Mouse (Mus musculus) CH12.LX (cell line): ENCODE measurements around the gene Ikzf3. TPM values are rescaled to one million over a fixed set of nuclear protein-coding genes. Genes with fewer than 3 reads are reported as not detected.

ENCODE experiments used
- DNase-seq: peaks from one replicate; pipeline ENCODE4 v3.0.0-alpha.2; 2013; ENCODE audit errors: extremely low read depth
- H3K27ac ChIP-seq: 2 replicates; pipeline ENCODE4 v1.5.1; 2012; ENCODE audit warnings: low read depth, mild to moderate bottlenecking, control low read depth, moderate library complexity; ENCODE audit not compliant: insufficient read depth
- H3K27me3 ChIP-seq: replicated peaks from 2 replicates; pipeline ENCODE3; 2012; ENCODE audit warnings: inconsistent platforms
- H3K36me3 ChIP-seq, 2 experiments: replicated peaks in 1 of 2; 2 replicates each; pipeline versions ENCODE3 to v1.6.1; 2012; ENCODE audit warnings: inconsistent platforms in 1 of 2, low read length in 1 of 2, mild to moderate bottlenecking in 1 of 2, mixed read lengths in 1 of 2, moderate library complexity in 1 of 2; ENCODE audit not compliant: control insufficient read depth in 1 of 2, insufficient read depth in 1 of 2
- H3K4me1 ChIP-seq, 2 experiments: 2 replicates each; pipeline ENCODE4 v1.6.1; 2012; ENCODE audit warnings: inconsistent platforms in 1 of 2, moderate library complexity in 1 of 2; ENCODE audit not compliant: insufficient read depth in 2 of 2, control insufficient read depth in 1 of 2
- H3K4me2 ChIP-seq: 2 replicates; pipeline ENCODE4 v1.6.1; 2012; ENCODE audit warnings: low read depth, mild to moderate bottlenecking, control low read depth; ENCODE audit not compliant: poor library complexity, insufficient read depth, severe bottlenecking
- H3K4me3 ChIP-seq, 3 experiments: fragments of 150-350 bp in 1 of 3; sonication (generic) in 1 of 3; replicated peaks in 1 of 3; 2 replicates each; pipeline versions ENCODE3 to v1.5.1; 2011 to 2012; ENCODE audit warnings: low read depth in 2 of 3, low read length in 2 of 3, mild to moderate bottlenecking in 2 of 3, moderate library complexity in 2 of 3, control low read depth in 1 of 3, improper control_type of control experiment in 1 of 3, inconsistent platforms in 1 of 3, mixed read lengths in 1 of 3; ENCODE audit not compliant: poor library complexity in 1 of 3
- H3K79me2 ChIP-seq: replicated peaks from 2 replicates; pipeline ENCODE4 v1.6.1; 2012; ENCODE audit warnings: mild to moderate bottlenecking, moderate library complexity; ENCODE audit not compliant: control insufficient read depth, poor library complexity, insufficient read depth, severe bottlenecking; ENCODE audit errors: extremely low read depth
- H3K9ac ChIP-seq: 2 replicates; pipeline ENCODE4 v1.6.1; 2012; ENCODE audit warnings: low read depth, mild to moderate bottlenecking, control low read depth, moderate library complexity; ENCODE audit not compliant: insufficient read depth
- H3K9me3 ChIP-seq: replicated peaks from 2 replicates; pipeline ENCODE3; 2012; ENCODE audit warnings: low read length, inconsistent platforms, mixed read lengths
- CHD1 ChIP-seq: IDR thresholded peaks from 2 replicates; pipeline ENCODE4 v1.6.1; 2012; ENCODE audit warnings: low read depth, low read length, improper control_type of control experiment, inconsistent platforms
- ELF1 ChIP-seq: IDR thresholded peaks from 2 replicates; pipeline ENCODE4 v1.6.1; 2014; ENCODE audit warnings: low read depth, mild to moderate bottlenecking, inconsistent platforms, low read length, improper control_type of control experiment
- EP300 ChIP-seq: IDR thresholded peaks from 2 replicates; pipeline ENCODE4 v1.6.1; 2011; ENCODE audit warnings: low read length, improper control_type of control experiment
- HCFC1 ChIP-seq: IDR thresholded peaks from 2 replicates; pipeline ENCODE4 v1.6.1; 2012; ENCODE audit warnings: low read depth, mild to moderate bottlenecking, inconsistent platforms, low read length, improper control_type of control experiment
- KAT2A ChIP-seq: IDR thresholded peaks from 2 replicates; pipeline ENCODE4 v1.6.1; 2012; ENCODE audit warnings: low read length, improper control_type of control experiment, inconsistent platforms; ENCODE audit not compliant: insufficient replicate concordance
- MAFK ChIP-seq: IDR thresholded peaks from 2 replicates; pipeline ENCODE4 v1.6.1; 2011; ENCODE audit warnings: low read length, improper control_type of control experiment; ENCODE audit not compliant: insufficient replicate concordance
- MAX ChIP-seq: IDR thresholded peaks from 2 replicates; pipeline ENCODE4 v1.6.1; 2011; ENCODE audit warnings: low read length, improper control_type of control experiment
- MYC ChIP-seq: IDR thresholded peaks from 2 replicates; pipeline ENCODE4 v1.6.1; 2011; ENCODE audit warnings: low read depth, mild to moderate bottlenecking, improper control_type of control experiment, low read length
- NELFE ChIP-seq: IDR thresholded peaks from 2 replicates; pipeline ENCODE4 v1.6.1; 2011; ENCODE audit warnings: low read depth, low read length, improper control_type of control experiment
- RAD21 ChIP-seq: IDR thresholded peaks from 2 replicates; pipeline ENCODE4 v1.6.1; 2011; ENCODE audit warnings: low read depth, mild to moderate bottlenecking, low read length, improper control_type of control experiment, moderate library complexity
- RCOR1 ChIP-seq: conservative IDR thresholded peaks from 2 replicates; pipeline ENCODE4 v1.6.1; 2012; ENCODE audit warnings: low read depth, mild to moderate bottlenecking, inconsistent platforms, low read length, improper control_type of control experiment
- SIN3A ChIP-seq: IDR thresholded peaks from 2 replicates; pipeline ENCODE4 v1.6.1; 2012; ENCODE audit warnings: low read length, improper control_type of control experiment, inconsistent platforms
- UBTF ChIP-seq: IDR thresholded peaks from 2 replicates; pipeline ENCODE4 v1.6.1; 2012; ENCODE audit warnings: low read depth, mild to moderate bottlenecking, inconsistent platforms, low read length, improper control_type of control experiment, moderate library complexity
- USF2 ChIP-seq: conservative IDR thresholded peaks from 2 replicates; pipeline ENCODE4 v1.6.1; 2011; ENCODE audit warnings: low read depth, low read length, improper control_type of control experiment
- ZC3H11A ChIP-seq: IDR thresholded peaks from 2 replicates; pipeline ENCODE4 v1.6.1; 2012; ENCODE audit warnings: low read depth, mild to moderate bottlenecking, inconsistent platforms, low read length, improper control_type of control experiment
- ZKSCAN1 ChIP-seq: IDR thresholded peaks from 2 replicates; pipeline ENCODE4 v1.6.1; 2012; ENCODE audit warnings: low read depth, inconsistent platforms, low read length, improper control_type of control experiment, borderline replicate concordance
- ZMIZ1 ChIP-seq: IDR thresholded peaks from 2 replicates; pipeline ENCODE4 v1.6.1; 2012; ENCODE audit warnings: low read depth, mild to moderate bottlenecking, inconsistent platforms, low read length, improper control_type of control experiment
- dilution Hi-C: fragments of 300-500 bp; cut with MboI; formaldehyde crosslinking; loops from 2 replicates; pipeline ENCODE4 v1.14.3; 2020; ENCODE audit warnings: low sequenced_read_pairs; ENCODE audit not compliant: extremely low pct_unique_long_range_greater_than_20kb, extremely low pct_ligation_motif_present
- in situ Hi-C: fragments of 300-500 bp; cut with MboI; formaldehyde crosslinking; loops from 3 replicates; pipeline ENCODE4 v1.14.3; 2019; ENCODE audit warnings: low sequenced_read_pairs, low pct_ligation_motif_present, low pct_unique_long_range_greater_than_20kb, mixed read lengths
- polyA plus RNA-seq: library from polyadenylated mRNA; unstranded; fragments of >175 nt; gene quantifications from 2 replicates; pipeline ENCODE4 v1.2.1, GENCODE M21; 2012; ENCODE audit warnings: low read depth; ENCODE audit not compliant: insufficient read length
- total RNA-seq, 2 experiments: library from RNA; depleted of rRNA; stranded (reverse); fragments of 300-350 nt in 1 of 2; fragments of >200 nt in 1 of 2; gene quantifications; 2 replicates each; pipeline ENCODE4 v1.2.3; 2012 to 2014

The Ikzf3 gene
- total and polyA plus RNA-seq, 3 experiments, result 110 to 238 (median 130) TPM

DNA sequence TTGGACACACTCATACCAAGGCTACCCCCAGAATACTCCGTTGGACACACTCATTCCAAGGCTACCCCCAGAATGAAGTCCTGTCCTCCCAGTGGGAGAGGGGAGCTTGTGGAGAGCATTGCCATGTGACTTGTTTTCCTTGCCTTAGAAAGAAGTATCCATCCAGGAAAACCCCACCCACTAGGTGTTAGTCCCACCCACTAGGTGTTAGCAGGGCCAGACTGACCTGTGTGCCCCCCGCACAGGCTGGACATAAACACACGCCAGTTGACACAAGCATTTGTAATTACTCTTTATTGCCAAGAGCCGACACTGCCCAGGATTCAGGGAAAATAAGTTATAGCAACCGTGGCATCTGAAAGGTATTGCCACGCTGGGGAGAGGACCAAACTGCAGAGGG is 108.4 kb downstream of the Ikzf3 start:
- no peaks in the 10 kb centered on the region for H3K27me3 ChIP-seq
- dilution Hi-C loops (no loop called here), in situ Hi-C loops (no loop called here)
- H3K27ac ChIP-seq, result no peak overlapping the region
- H3K36me3 ChIP-seq, result peaks cover 4 to 21% of the 10 kb centered on the region in 2 experiments
- no peaks in the 10 kb centered on the region for H3K79me2 ChIP-seq
- H3K9me3 ChIP-seq, result peaks cover 2% of the 10 kb centered on the region
- H3K4me1 ChIP-seq, result peaks cover 0 to 10% of the 10 kb centered on the region in 2 experiments; a peak in 3 of 4 replicates
- H3K4me3 ChIP-seq, result no peak overlapping the region
- H3K9ac ChIP-seq, result no peak overlapping the region
- no peak for TF ChIP-seq KAT2A
- TF ChIP-seq MAFK, result no peak
- TF ChIP-seq USF2, result no peak
- TF ChIP-seq, all 38 proteins: peak for 0
- peak overlapping the region; percentile 50; the same call in 1 of the 2 replicates for H3K4me2 ChIP-seq
- DNase-seq, result no peak

GRCm38 (mm10) chr11:98435723-98436122 is 110.1 kb downstream of the Ikzf3 start:
- Histone ChIP-seq H3K9me3 (no peaks in the 10 kb centered on the region), H3K4me3 (no peak overlapping the region), H3K79me2 (no peaks in the 10 kb centered on the region), H3K9ac (no peak overlapping the region), H3K27me3 (peaks cover 15% of the 10 kb centered on the region), H3K4me1 (peaks cover 0 to 10% of the 10 kb centered on the region in 2 experiments; a peak in 3 of 4 replicates), H3K4me2 (no peak overlapping the region), H3K36me3 (peaks cover 4 to 21% of the 10 kb centered on the region in 2 experiments), H3K27ac (no peak overlapping the region)
- in situ Hi-C loops (no loop called here), dilution Hi-C loops (no loop called here)
- TF ChIP-seq UBTF (no peak), ZMIZ1 (no peak), RCOR1 (no peak), EP300 (no peak), MYC (no peak), NELFE (no peak), SIN3A (no peak), RAD21 (no peak)
- DNase-seq, result no peak

DNA sequence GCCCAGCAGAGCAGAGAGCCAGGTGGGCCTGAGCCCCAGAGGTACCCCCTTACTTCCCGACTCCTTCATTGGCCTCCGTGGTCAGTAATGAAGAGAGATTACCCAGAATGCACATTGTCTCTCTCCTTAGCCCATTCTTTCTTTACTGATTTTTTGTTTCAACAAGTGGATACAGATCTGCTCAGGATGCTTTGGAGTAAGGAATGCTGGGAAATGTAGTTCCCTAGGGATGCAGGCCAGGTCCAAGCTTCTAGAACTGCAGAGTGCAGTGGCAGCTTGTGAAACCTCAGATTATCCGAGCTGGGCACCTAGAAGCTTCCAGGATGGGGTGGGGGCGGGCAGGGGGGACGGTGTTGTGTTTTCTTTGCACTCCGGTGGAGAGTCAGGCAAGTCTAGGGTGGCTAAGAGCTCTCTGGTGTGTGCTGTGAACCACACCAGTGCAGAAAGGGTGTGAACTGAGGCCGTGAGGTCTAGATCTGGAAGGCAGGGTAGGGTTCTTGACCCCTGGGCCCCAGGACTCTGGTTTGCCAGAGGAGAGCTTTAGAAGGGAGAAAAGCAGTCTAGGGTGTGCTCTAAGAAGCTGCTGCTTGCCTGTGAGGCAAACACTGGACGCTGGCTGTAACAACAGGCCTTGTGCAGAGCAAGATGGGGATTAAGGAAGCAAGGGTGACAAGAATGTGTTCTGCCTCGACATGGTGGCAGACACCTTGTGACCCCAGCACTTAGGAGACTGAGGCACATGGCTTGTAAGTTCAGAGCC is 113.9 kb downstream of the Ikzf3 start:
- no peak overlapping the region for H3K4me3 ChIP-seq
- H3K27me3 ChIP-seq, result peaks cover 40% of the 10 kb centered on the region
- H3K9ac ChIP-seq, result no peak overlapping the region
- peaks cover 0 to 11% of the 10 kb centered on the region in 2 experiments for H3K36me3 ChIP-seq
- DNase-seq, result no peak
- H3K27ac ChIP-seq, result no peak overlapping the region
- no peaks in the 10 kb centered on the region for H3K9me3 ChIP-seq
- H3K4me1 ChIP-seq, result no peaks in the 10 kb centered on the region
- in situ Hi-C loops, result no loop called here
- H3K4me2 ChIP-seq, result no peak overlapping the region
- dilution Hi-C loops, result no loop called here
- no peaks in the 10 kb centered on the region for H3K79me2 ChIP-seq
- TF ChIP-seq MAX (no peak), RAD21 (no peak), ZKSCAN1 (no peak), ELF1 (no peak), HCFC1 (0 out of 2 replicates have a peak, but pooled peaks have one; percentile 27), CHD1 (no peak), ZC3H11A (no peak)
